Mouse (Mus musculus) liver, adult (tissue): ENCODE data around the gene Upk3bl.

ENCODE experiments used
- GATA4 ChIP-seq: IDR thresholded peaks from 2 replicates; pipeline ENCODE4 v1.6.1; 2014; ENCODE audit warnings: mild to moderate bottlenecking, low read length; ENCODE audit not compliant: insufficient replicate concordance

Upk3bl gene

GRCm38 (mm10) chr5:136038258-136039214 lies 15.8 kb upstream of the Upk3bl start, which contains the start of gene Upk3b:
Upk3b (plus strand) TSS chr5:136038496.
- no peak for TF ChIP-seq GATA4

- no peak for TF ChIP-seq GATA4
These were observed 14.1 kb upstream of the Upk3bl start for GRCm38 (mm10) chr5:136040210-136040609.

- TF ChIP-seq GATA4, result no peak
These were observed 13.0 kb upstream of the Upk3bl start for GRCm38 (mm10) chr5:136041260-136041659.

GRCm38 (mm10) chr5:136041666-136042065 lies 12.6 kb upstream of the Upk3bl start:
- no peak for TF ChIP-seq GATA4

- TF ChIP-seq GATA4, result no peak
These were observed 9.4 kb upstream of the Upk3bl start for GRCm38 (mm10) chr5:136044865-136045264.

GRCm38 (mm10) chr5:136045408-136045807 lies 8.9 kb upstream of the Upk3bl start:
- TF ChIP-seq GATA4, result no peak

- no peak for TF ChIP-seq GATA4
These were observed 8.3 kb upstream of the Upk3bl start for GRCm38 (mm10) chr5:136045987-136046386.

GRCm38 (mm10) chr5:136049926-136050325 lies 4.4 kb upstream of the Upk3bl start:
- no peak for TF ChIP-seq GATA4

GRCm38 (mm10) chr5:136051231-136052085 lies 2.8 kb upstream of the Upk3bl start:
- no peak for TF ChIP-seq GATA4

- no peak for TF ChIP-seq GATA4
These were observed 1.2 kb upstream of the Upk3bl start for GRCm38 (mm10) chr5:136052861-136053655.

- TF ChIP-seq GATA4, result no peak
These were observed 1.8 kb downstream of the Upk3bl start for GRCm38 (mm10) chr5:136056062-136056461.

GRCm38 (mm10) chr5:136057085-136057484 lies 2.8 kb downstream of the Upk3bl start:
- TF ChIP-seq GATA4, result no peak

GRCm38 (mm10) chr5:136061567-136061966 lies 7.3 kb downstream of the Upk3bl start:
- no peak for TF ChIP-seq GATA4

- no peak for TF ChIP-seq GATA4
These were observed 9.6 kb downstream of the Upk3bl start for GRCm38 (mm10) chr5:136063920-136064319.

GRCm38 (mm10) chr5:136069411-136069810 lies 15.1 kb downstream of the Upk3bl start:
- no peak for TF ChIP-seq GATA4
